Mouse (Mus musculus): Measurements from ENCODE around the gene Rnf123. TPM values are rescaled to one million over a fixed set of nuclear protein-coding genes. Genes with fewer than 3 reads are reported as not detected.

The Rnf123 gene
- total RNA-seq, 1 experiment, result 14.5 TPM

DNA sequence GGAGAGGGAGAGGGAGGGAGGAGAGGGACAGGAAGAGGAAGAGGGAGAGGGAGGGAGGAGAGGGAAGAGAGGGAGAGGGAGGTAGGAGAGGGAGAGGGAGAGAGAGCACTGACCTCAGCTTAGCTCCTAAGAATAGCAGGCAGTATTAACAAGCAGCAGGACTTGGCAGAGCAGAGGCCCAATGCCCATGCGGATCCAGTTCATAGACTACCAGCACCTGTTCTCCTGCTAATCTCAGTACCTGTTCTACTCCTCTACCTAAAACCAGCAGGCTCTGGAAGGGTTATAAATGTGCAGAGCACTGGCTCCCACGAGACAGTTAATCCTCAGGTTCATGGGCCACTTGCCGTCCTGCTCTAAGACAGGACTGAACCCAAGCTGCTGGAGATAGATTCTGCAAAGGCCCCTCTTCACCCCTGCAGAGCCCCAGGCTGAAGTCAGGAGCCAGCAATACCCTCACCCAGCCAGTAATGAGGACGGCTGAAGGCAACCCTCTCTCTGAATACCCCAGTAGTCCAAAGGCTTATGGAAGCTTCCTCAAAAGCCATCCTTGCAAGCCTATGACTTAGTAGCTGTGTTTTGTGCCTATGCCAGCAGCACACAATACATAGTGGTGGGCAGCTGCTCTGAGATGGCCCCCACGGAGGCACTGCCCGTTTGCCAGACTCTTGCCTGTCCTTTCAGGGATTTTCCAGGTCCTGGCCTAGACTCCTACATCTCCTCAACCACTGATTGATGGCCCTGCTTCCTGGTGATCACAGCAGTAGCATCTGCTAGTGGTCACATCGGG lies 9.8 kb downstream of the Rnf123 start:
- Histone ChIP-seq H3K4me1 (ENCODE audit: control insufficient read depth in 2 of 2, insufficient read depth in 2 of 2, low read length in 2 of 2, poor library complexity in 1 of 2) (no peaks in the 10 kb centered on the region; a peak in 1 of 4 replicates), H3K9ac (ENCODE audit: insufficient read depth, low read depth, low read length, poor library complexity, severe bottlenecking) (no peak overlapping the region), H3K36me3 (ENCODE audit: control insufficient read depth, insufficient read depth, low read length, poor library complexity, severe bottlenecking) (peaks cover 10% of the 10 kb centered on the region; the same call in 1 of the 2 replicates), H3K4me3 (ENCODE audit: insufficient read depth in 1 of 2, low read depth in 1 of 2, low read length in 2 of 2, poor library complexity in 1 of 2, severe bottlenecking in 1 of 2) (no peak overlapping the region), H3K27ac (ENCODE audit: insufficient read depth, low read depth, low read length, poor library complexity, severe bottlenecking) (no peak overlapping the region), H3K9me3 (ENCODE audit: control insufficient read depth, insufficient read depth, low read depth, low read length) (no peaks in the 10 kb centered on the region)
- in situ Hi-C loops (cut with MboI; ENCODE audit: low sequenced_read_pairs in 2 of 2, unreplicated experiment in 2 of 2), result no loop called here
- no peak for TF ChIP-seq ZNF384 (IDR thresholded peaks at IDR 0.05; ENCODE audit: low read depth, low read length)
- no peak for TF ChIP-seq MAFK (IDR thresholded peaks at IDR 0.05; ENCODE audit: insufficient read depth, low read depth, low read length)
- no peak for TF ChIP-seq ZC3H11A (IDR thresholded peaks at IDR 0.05; ENCODE audit: borderline replicate concordance, low read depth, low read length)
- DNase-seq (ENCODE audit: low read depth, low spot score), result no peak

DNA sequence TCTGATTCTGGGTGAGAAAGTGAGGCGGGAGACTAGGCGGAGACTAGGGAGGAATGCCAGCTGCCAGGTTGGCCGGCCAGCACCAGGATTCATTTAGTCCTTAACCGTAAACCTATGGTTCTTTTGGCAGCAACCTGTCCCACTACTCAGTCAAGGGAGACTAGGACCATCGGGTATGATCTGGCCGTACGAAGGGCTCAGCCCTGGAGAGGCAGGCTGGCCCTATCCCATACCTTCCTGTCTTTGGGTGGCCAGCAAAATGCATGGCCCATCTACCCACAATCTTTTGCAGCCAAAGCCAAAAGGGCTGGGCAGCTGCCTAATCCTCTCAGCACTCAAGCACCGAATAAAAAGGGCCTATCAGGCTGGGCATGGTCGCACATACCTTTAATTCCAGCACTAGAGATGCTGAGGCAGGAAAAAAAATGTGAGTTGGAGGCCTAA lies 10.6 kb downstream of the Rnf123 start:
- Histone ChIP-seq H3K4me3 (ENCODE audit: insufficient read depth in 1 of 2, low read depth in 1 of 2, low read length in 2 of 2, poor library complexity in 1 of 2, severe bottlenecking in 1 of 2) (no peak overlapping the region), H3K27ac (ENCODE audit: insufficient read depth, low read depth, low read length, poor library complexity, severe bottlenecking) (no peak overlapping the region), H3K36me3 (ENCODE audit: control insufficient read depth, insufficient read depth, low read length, poor library complexity, severe bottlenecking) (peaks cover 10% of the 10 kb centered on the region; the same call in 1 of the 2 replicates), H3K9me3 (ENCODE audit: control insufficient read depth, insufficient read depth, low read depth, low read length) (no peaks in the 10 kb centered on the region), H3K4me1 (ENCODE audit: control insufficient read depth in 2 of 2, insufficient read depth in 2 of 2, low read length in 2 of 2, poor library complexity in 1 of 2) (no peaks in the 10 kb centered on the region), H3K9ac (ENCODE audit: insufficient read depth, low read depth, low read length, poor library complexity, severe bottlenecking) (no peak overlapping the region)
- no peak for DNase-seq (ENCODE audit: low read depth, low spot score)
- TF ChIP-seq HCFC1 (IDR thresholded peaks at IDR 0.05; ENCODE audit: borderline replicate concordance, insufficient read depth, low read length), result no peak
- TF ChIP-seq ZNF384 (IDR thresholded peaks at IDR 0.05; ENCODE audit: low read depth, low read length), result no peak
- TF ChIP-seq CHD2 (IDR thresholded peaks at IDR 0.05; ENCODE audit: low read depth, low read length), result no peak
- no peak for TF ChIP-seq MAFK (IDR thresholded peaks at IDR 0.05; ENCODE audit: insufficient read depth, low read depth, low read length)
- no peak for TF ChIP-seq ZC3H11A (IDR thresholded peaks at IDR 0.05; ENCODE audit: borderline replicate concordance, low read depth, low read length)
- in situ Hi-C loops (cut with MboI; ENCODE audit: low sequenced_read_pairs in 2 of 2, unreplicated experiment in 2 of 2), result no loop called here

DNA sequence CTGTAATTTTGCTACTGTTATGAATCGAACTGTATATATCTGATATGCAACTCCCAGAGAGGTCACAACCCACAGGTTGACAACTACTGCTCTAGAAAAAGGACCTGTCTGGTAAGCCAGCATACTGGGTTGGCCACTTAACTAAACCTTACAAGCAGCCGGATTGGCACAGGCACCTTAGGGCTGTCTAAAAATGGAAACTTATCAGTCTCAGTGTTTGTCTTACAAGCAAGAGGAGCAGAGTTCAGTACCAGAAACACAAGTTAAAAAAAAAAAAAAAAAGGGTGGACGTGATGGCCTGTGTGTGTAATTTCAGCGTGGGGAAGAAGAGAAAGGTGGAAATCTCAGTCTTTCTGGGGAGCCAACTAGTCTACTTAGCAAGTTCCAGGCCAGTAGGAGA lies 11.3 kb downstream of the Rnf123 start:
- Histone ChIP-seq H3K36me3 (ENCODE audit: control insufficient read depth, insufficient read depth, low read length, poor library complexity, severe bottlenecking) (peaks cover 10% of the 10 kb centered on the region; the same call in 1 of the 2 replicates), H3K27ac (ENCODE audit: insufficient read depth, low read depth, low read length, poor library complexity, severe bottlenecking) (no peak overlapping the region)
- TF ChIP-seq CHD2 (IDR thresholded peaks at IDR 0.05; ENCODE audit: low read depth, low read length), result no peak
- no peak for TF ChIP-seq MAFK (IDR thresholded peaks at IDR 0.05; ENCODE audit: insufficient read depth, low read depth, low read length)
- TF ChIP-seq HCFC1 (IDR thresholded peaks at IDR 0.05; ENCODE audit: borderline replicate concordance, insufficient read depth, low read length), result no peak
- no peak for TF ChIP-seq ZNF384 (IDR thresholded peaks at IDR 0.05; ENCODE audit: low read depth, low read length)
- no peak for TF ChIP-seq ZC3H11A (IDR thresholded peaks at IDR 0.05; ENCODE audit: borderline replicate concordance, low read depth, low read length)

DNA sequence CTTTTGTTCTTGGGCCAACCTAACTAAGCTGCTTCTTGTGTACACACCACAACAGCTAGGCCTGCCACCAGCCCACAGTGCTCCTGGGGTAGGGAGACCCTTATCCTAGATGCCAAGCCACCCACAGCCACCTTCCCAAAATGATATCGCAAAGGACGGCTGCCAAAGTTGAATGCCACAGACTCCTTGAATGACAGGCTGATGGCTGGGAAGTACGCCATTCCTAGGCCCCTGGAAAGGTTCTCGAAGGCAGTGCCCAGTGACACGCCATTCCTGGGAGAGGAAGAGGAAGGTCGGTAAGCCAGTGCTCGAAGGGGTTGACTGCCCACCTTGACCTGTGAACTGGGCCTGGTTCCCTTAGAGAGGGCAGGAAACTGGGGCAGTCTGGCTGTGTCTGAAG lies 13.6 kb downstream of the Rnf123 start:
- Histone ChIP-seq H3K9ac (ENCODE audit: insufficient read depth, low read depth, low read length, poor library complexity, severe bottlenecking) (no peak overlapping the region), H3K4me1 (ENCODE audit: control insufficient read depth in 2 of 2, insufficient read depth in 2 of 2, low read length in 2 of 2, poor library complexity in 1 of 2) (no peaks in the 10 kb centered on the region), H3K27ac (ENCODE audit: insufficient read depth, low read depth, low read length, poor library complexity, severe bottlenecking) (no peak overlapping the region), H3K9me3 (ENCODE audit: control insufficient read depth, insufficient read depth, low read depth, low read length) (no peaks in the 10 kb centered on the region), H3K4me3 (ENCODE audit: insufficient read depth in 1 of 2, low read depth in 1 of 2, low read length in 2 of 2, poor library complexity in 1 of 2, severe bottlenecking in 1 of 2) (no peak overlapping the region), H3K36me3 (ENCODE audit: control insufficient read depth, insufficient read depth, low read length, poor library complexity, severe bottlenecking) (peaks cover 10% of the 10 kb centered on the region; the same call in 1 of the 2 replicates)
- in situ Hi-C loops (cut with MboI; ENCODE audit: low sequenced_read_pairs in 2 of 2, unreplicated experiment in 2 of 2), result loop anchor here in 1 of 2 experiments (5.0 kb wide), 1 partner anchor 167 kb away; no protein-coding TSS in a partner anchor
- DNase-seq (ENCODE audit: low read depth, low spot score), result no peak
- no peak for TF ChIP-seq ZC3H11A (IDR thresholded peaks at IDR 0.05; ENCODE audit: borderline replicate concordance, low read depth, low read length)
- no peak for TF ChIP-seq HCFC1 (IDR thresholded peaks at IDR 0.05; ENCODE audit: borderline replicate concordance, insufficient read depth, low read length)
- no peak for TF ChIP-seq ZNF384 (IDR thresholded peaks at IDR 0.05; ENCODE audit: low read depth, low read length)
- TF ChIP-seq CHD2 (IDR thresholded peaks at IDR 0.05; ENCODE audit: low read depth, low read length), result no peak
- TF ChIP-seq MAFK (IDR thresholded peaks at IDR 0.05; ENCODE audit: insufficient read depth, low read depth, low read length), result no peak

More for the DNA sequence above, 11.3 kb downstream of the Rnf123 start:
- H3K9ac ChIP-seq (ENCODE audit: insufficient read depth, low read depth, low read length, poor library complexity, severe bottlenecking), result no peak overlapping the region
- in situ Hi-C loops (cut with MboI; ENCODE audit: low sequenced_read_pairs in 2 of 2, unreplicated experiment in 2 of 2), result no loop called here
- DNase-seq (ENCODE audit: low read depth, low spot score), result no peak
- no peaks in the 10 kb centered on the region for H3K4me1 ChIP-seq (ENCODE audit: control insufficient read depth in 2 of 2, insufficient read depth in 2 of 2, low read length in 2 of 2, poor library complexity in 1 of 2)
- H3K4me3 ChIP-seq (ENCODE audit: insufficient read depth in 1 of 2, low read depth in 1 of 2, low read length in 2 of 2, poor library complexity in 1 of 2, severe bottlenecking in 1 of 2), result no peak overlapping the region
- H3K9me3 ChIP-seq (ENCODE audit: control insufficient read depth, insufficient read depth, low read depth, low read length), result no peaks in the 10 kb centered on the region
